Mouse (Mus musculus): ENCODE measurements around the gene Sdcbp2. TPM values are rescaled to one million over a fixed set of nuclear protein-coding genes. Genes with fewer than 3 reads are reported as not detected.
A peak's percentile ranks its signal among the peaks of the same experiment; 100 is the strongest.

Gene Sdcbp2
- total RNA-seq, 2 experiments from 2014 or later = 1.1 to 1.7 TPM

DNA sequence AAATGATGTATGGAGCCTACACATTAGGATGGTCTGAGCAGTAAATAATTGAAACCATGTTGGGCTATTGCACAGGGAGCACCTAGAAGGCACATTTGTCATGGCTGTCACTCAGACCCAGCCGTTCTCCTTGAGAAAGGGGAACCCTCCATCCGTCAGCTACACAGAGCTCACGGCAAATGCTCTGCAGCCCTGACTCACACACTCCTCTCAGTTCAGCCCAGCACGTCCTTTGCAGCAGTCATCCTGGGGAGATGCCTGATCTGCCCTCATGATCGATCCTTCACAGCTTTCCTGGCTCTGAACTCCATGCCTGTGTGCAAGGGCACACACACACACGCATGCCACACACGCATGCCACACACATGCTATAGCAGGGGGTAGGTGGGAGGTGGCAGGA is 56.9 kb downstream of the Sdcbp2 start:
- no peak for DNase-seq (ENCODE audit: low spot score in 2 of 2)

DNA sequence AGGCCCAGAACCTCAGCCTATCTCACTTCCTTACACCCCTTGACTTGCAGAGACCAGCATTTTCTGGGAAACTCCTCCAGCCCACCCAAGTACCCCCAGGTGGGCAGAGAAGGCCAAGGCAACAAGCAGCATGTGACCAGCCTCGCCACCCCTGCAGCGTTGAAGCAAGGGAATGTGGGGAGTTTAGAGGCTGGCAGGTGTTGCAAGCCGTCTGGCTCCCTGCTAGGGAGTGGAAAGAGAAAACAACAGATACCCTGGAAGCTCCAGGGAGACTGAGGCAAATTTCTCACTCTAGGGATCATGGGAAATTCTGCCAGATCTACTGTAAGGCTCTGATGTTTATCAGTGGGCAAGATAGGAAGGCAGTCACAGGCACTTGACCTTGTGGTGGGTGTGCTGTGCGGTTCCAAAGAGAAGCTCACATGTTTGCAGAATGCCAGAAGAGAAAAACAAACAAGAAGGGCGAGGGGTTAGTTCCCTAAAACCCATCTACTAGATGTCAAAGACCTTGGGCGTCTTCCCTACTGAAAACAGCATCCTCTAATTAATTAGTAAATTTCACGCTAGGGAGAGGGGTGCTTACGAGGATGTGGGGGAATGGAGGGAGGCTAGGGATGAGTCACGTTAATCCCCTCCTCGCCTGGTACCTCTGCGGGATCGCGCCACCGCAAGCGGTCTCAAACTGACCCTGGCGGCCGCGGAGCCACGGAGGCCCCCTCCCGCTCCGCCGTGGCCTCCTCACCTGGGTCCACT is 59.2 kb downstream of the Sdcbp2 start:
- no peak for DNase-seq (ENCODE audit: low spot score in 2 of 2)

DNA sequence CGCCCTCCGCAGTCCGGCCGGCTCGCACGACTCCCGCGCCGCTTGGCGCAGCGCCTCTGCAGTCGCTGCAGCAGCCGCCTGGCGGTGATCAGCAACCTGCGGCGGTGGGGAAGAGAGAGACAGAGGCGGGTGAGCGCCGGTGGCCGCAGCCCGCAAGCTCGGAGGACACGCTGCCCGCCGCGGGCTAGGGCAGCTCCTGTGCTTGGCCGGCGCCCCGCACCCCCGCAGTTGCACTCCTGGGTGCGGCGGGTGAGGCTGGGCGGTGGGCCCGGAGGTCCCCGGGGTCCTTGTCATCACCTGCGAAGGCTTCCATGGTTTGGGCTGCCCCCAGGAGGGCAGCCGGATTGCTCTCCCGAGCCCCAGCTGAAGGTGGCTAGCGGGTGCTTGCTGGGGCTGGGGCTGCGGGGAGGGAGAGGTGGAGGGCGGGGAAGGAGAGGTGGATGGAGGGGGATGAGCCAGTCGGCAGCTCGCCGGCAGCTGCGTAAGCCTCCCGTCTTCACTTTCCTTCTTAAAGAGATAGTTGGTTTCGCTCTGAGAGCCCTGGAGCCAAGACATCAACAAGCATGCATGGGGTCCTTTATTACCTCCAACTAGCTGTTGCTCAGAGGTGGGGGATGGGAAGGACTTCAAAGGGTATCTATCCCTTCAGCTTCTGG is 59.9 kb downstream of the Sdcbp2 start, which contains the start of gene Snph:
TSS of gene Snph (minus strand) at position 435 of the 656 bp plus-strand sequence.
- peak; percentile 73 to 85 for DNase-seq (ENCODE audit: low spot score in 2 of 2)

- no peak for DNase-seq (ENCODE audit: low spot score in 2 of 2)
These were observed 60.6 kb downstream of the Sdcbp2 start for GRCm38 (mm10) chr2:151632982-151633381.

DNA sequence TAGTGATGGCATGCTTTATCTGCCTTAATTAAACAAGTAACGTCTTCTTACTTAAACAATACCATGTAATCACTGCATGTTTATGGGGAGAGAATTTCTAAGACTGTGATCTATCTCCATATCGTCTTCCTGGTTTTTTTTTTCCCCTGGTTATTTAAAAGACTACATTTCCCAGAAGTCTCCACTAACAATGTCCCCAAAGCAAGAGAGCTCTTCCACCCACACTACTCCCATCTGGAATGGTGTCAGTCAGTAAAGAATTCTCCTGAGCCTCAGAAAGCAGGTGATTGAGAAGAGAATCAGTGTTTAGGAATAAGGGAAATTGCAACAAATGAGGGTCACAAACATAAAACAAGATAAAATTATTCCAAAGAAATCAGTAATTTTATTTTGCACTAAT is 62.5 kb downstream of the Sdcbp2 start:
- no peak for DNase-seq (ENCODE audit: low spot score in 2 of 2)

DNA sequence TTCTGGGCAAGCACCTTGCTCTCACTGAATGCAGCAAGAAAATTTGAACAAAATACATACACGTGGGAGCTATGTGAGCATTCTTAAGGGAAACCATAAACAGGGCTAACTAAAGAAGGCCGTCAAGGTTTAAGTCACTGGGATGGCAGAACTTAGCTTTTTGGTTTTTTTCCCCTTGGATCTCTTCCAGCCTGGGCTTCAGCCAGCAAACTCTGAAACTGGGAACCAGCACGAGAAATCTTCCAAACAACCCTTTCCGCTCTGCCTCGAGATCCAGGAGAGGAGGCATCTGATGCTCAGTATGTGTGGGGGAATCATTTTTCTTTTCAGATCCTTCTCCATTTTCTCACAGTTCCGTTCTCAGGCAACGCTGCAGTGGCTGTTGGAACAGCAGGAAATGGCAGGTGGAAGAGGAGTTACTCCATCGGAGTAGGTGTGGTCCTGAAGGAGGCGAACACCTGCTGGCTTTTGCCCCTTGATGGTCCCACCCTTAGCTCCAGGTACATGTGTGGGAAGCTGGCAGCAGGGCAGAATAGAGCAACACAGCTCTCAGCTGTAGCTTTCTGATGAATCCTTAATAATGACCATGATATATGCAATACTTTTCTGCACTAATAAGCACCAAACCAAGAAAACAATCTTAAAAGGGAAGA is 63.1 kb downstream of the Sdcbp2 start:
- DNase-seq (ENCODE audit: low spot score in 2 of 2) = no peak

GRCm38 (mm10) chr2:151636015-151636402 is 63.6 kb downstream of the Sdcbp2 start:
- DNase-seq (ENCODE audit: low spot score in 2 of 2) = no peak

Other genes with a start within 250 kb of the Sdcbp2 start
- gene 4921509C19Rik, start 96.5 kb upstream of the Sdcbp2 start, total RNA-seq (2021) = not detected
- gene Nsfl1c, start 78.4 kb upstream of the Sdcbp2 start, total RNA-seq (2021) = 100 to 1,000 TPM; 150 to 156 TPM
- 100 to 1,000 TPM; 748 to 757 TPM for gene Fkbp1a, start 30.1 kb upstream of the Sdcbp2 start, total RNA-seq (2021)
- 100 to 1,000 TPM; 311 to 313 TPM for gene Snph, start 60.0 kb downstream of the Sdcbp2 start, total RNA-seq (2021)
- 1 to 10 TPM in 1 of 2 experiments, under 1 TPM in 1; 0.93 to 1.7 TPM for gene Rad21l, start 95.9 kb downstream of the Sdcbp2 start, total RNA-seq (2021)
- 1 to 10 TPM; 7.0 to 8.1 TPM for gene Tmem74b, start 129.4 kb downstream of the Sdcbp2 start, total RNA-seq (2021)
- gene Psmf1, start 171.6 kb downstream of the Sdcbp2 start, total RNA-seq (2021) = 10 to 100 TPM; 37.7 to 39.1 TPM

All from left cerebral cortex, adult 18-20 months (tissue).